Mouse (Mus musculus): ENCODE data around the gene Il10rb. TPM values are rescaled to one million over a fixed set of nuclear protein-coding genes. Genes with fewer than 3 reads are reported as not detected.
A peak's percentile ranks its signal among the peaks of the same experiment; 100 is the strongest.

Gene Il10rb
- polyA plus RNA-seq, 1 experiment from 2014 or later, result 33.6 TPM

DNA sequence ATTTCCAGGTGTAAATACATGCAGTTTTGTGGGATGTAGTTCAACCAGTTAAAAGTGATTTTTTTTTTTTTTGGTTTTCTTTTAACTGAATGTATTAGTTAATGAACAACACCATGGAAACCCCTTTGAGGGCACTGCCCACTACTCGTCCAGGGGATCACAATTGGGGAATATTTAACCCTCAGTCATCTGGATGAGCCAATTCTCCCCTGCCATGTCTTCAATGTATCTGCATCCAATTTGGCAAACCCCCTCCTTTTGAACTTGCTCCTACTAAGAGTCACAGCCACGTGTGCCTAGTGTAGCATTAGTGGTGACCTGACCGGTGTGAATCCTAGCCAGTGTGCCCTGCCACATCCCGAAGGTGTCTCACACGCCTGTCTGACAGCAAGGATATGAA lies 12.6 kb downstream of the Il10rb start:
- H3K9me3 ChIP-seq (replicated peaks; ENCODE audit: control insufficient read depth, low read length), result no peaks in the 10 kb centered on the region
- no peaks in the 10 kb centered on the region for H3K27me3 ChIP-seq (ENCODE audit: control insufficient read depth, insufficient read depth, low read depth, low read length)
- peaks cover 15% of the 10 kb centered on the region for H3K4me1 ChIP-seq (ENCODE audit: control insufficient read depth, low read depth, low read length)
- H3K36me3 ChIP-seq (ENCODE audit: control insufficient read depth, insufficient read depth), result peaks cover 45% of the 10 kb centered on the region
- WGBS (ENCODE audit: insufficient replicate concordance), result 64% methylated on average over 5 of the region's 5 CpGs
- H3K4me2 ChIP-seq (ENCODE audit: low read depth, low read length), result no peak overlapping the region
- H3K9ac ChIP-seq (ENCODE audit: low read depth, low read length), result no peak overlapping the region
- no peak for ATAC-seq (ENCODE audit: low read depth)
- H3K4me3 ChIP-seq (ENCODE audit: low read depth, low read length), result no peak overlapping the region
- no peak overlapping the region for H3K27ac ChIP-seq (ENCODE audit: low read length)

DNA sequence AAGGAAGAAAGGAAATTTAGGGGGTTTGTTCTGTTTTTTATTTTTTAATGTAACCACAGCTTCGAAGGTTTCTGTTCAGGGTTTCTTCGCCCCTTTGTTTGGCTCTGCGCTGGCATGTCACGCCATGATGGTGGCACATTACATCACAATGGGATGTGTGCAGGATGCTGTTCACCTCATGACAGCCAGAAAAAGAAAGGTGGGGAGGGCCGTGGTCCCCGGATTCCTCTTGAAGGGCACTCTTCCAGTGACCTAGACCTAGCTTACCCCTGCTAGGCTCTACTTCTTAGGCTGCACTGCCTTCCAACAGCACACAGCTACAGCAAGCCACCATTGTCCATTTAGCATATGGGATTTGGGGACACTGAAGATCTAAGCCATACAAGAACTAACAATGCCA lies 19.9 kb downstream of the Il10rb start:
- WGBS (ENCODE audit: insufficient replicate concordance), result 88% methylated on average over 6 of the region's 6 CpGs
- Histone ChIP-seq H3K27ac (ENCODE audit: low read length) (no peak overlapping the region), H3K9ac (ENCODE audit: low read depth, low read length) (no peak overlapping the region), H3K9me3 (replicated peaks; ENCODE audit: control insufficient read depth, low read length) (no peaks in the 10 kb centered on the region), H3K4me1 (ENCODE audit: control insufficient read depth, low read depth, low read length) (no peaks in the 10 kb centered on the region), H3K36me3 (ENCODE audit: control insufficient read depth, insufficient read depth) (peaks cover 41% of the 10 kb centered on the region), H3K4me3 (ENCODE audit: low read depth, low read length) (no peak overlapping the region), H3K4me2 (ENCODE audit: low read depth, low read length) (no peak overlapping the region), H3K27me3 (ENCODE audit: control insufficient read depth, insufficient read depth, low read depth, low read length) (no peaks in the 10 kb centered on the region)
- ATAC-seq (ENCODE audit: low read depth), result no peak

DNA sequence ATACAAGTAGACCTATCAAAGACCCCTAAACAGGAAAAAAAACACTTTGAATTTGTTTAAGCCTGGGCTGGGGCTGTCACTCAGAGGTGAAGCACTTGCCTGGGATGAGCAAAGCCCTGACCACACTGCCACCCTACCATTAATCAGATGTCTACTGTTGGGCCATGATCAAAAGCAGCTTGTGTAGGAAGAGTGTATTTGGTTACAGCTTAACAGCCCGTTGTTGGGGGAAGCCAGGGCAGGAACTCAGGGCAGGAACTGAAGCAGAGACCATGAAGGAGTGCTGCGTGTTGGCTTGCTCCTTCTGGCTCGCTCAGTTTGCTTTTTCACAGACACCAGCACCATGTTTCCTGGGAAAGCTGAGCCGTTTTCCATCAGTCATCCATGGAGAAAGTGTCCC lies 20.6 kb downstream of the Il10rb start:
- no peaks in the 10 kb centered on the region for H3K27me3 ChIP-seq (ENCODE audit: control insufficient read depth, insufficient read depth, low read depth, low read length)
- no peaks in the 10 kb centered on the region for H3K9me3 ChIP-seq (replicated peaks; ENCODE audit: control insufficient read depth, low read length)
- H3K27ac ChIP-seq (ENCODE audit: low read length), result no peak overlapping the region
- peaks cover 38% of the 10 kb centered on the region for H3K36me3 ChIP-seq (ENCODE audit: control insufficient read depth, insufficient read depth)
- ATAC-seq (ENCODE audit: low read depth), result no peak
- no peak overlapping the region for H3K9ac ChIP-seq (ENCODE audit: low read depth, low read length)
- no peak overlapping the region for H3K4me3 ChIP-seq (ENCODE audit: low read depth, low read length)
- H3K4me1 ChIP-seq (ENCODE audit: control insufficient read depth, low read depth, low read length), result no peaks in the 10 kb centered on the region
- 69% methylated on average over 4 of the region's 4 CpGs for WGBS (ENCODE audit: insufficient replicate concordance)
- no peak overlapping the region for H3K4me2 ChIP-seq (ENCODE audit: low read depth, low read length)

DNA sequence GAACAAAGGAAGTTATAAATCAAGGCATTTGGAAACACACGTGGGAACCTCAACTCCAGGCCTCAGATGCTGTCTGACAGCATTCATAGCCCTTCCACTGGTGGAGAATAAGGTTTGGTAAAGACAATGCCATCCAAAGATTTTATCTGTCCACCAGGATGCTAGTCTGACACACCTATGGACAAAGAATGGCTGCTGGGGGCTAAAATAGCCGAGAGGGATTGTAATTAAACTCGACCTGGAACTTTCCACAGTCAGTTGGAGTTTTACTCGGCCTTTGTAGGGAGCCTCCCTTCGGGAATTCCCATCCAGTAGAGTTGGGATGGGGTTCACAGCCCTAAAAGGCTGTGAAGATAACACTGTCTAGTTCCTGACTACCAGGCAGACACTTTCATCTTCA lies 21.5 kb downstream of the Il10rb start:
- no peak overlapping the region for H3K9ac ChIP-seq (ENCODE audit: low read depth, low read length)
- 71% methylated on average over 5 of the region's 5 CpGs for WGBS (ENCODE audit: insufficient replicate concordance)
- peaks cover 32% of the 10 kb centered on the region for H3K36me3 ChIP-seq (ENCODE audit: control insufficient read depth, insufficient read depth)
- H3K27me3 ChIP-seq (ENCODE audit: control insufficient read depth, insufficient read depth, low read depth, low read length), result no peaks in the 10 kb centered on the region
- no peak overlapping the region for H3K4me3 ChIP-seq (ENCODE audit: low read depth, low read length)
- no peak overlapping the region for H3K27ac ChIP-seq (ENCODE audit: low read length)
- no peaks in the 10 kb centered on the region for H3K9me3 ChIP-seq (replicated peaks; ENCODE audit: control insufficient read depth, low read length)
- no peak for ATAC-seq (ENCODE audit: low read depth)
- no peaks in the 10 kb centered on the region for H3K4me1 ChIP-seq (ENCODE audit: control insufficient read depth, low read depth, low read length)
- H3K4me2 ChIP-seq (ENCODE audit: low read depth, low read length), result no peak overlapping the region

DNA sequence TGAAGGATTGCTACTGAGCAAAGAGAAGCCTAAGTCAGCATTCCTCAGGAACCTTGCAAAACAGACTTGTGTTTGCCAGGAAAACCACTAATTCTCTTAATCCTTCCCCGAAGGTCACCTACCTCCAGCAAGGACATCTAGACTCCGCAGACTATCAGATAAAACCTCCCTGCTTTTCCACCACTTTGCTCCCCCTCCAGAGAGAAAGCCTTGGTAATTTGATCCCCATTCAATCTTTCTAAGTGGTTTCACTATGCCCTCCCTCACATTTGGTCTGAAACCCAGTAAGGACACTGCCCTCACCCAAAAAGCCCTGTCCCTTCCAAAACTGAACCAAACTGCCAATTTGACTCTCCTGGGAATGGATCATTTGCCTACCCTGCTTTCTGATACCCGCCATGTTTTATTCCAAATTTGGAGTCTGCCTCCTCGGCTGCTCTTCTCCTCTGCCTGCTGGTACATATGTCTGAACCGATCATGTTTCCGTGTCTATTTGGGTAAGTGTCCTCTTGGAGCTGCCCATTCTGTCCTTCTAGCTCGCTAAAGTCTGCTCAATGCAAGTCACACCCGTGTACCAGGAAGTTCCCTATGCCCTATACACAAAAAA lies 22.4 kb downstream of the Il10rb start:
- Histone ChIP-seq H3K4me2 (ENCODE audit: low read depth, low read length) (no peak overlapping the region), H3K4me1 (ENCODE audit: control insufficient read depth, low read depth, low read length) (peaks cover 7% of the 10 kb centered on the region), H3K36me3 (ENCODE audit: control insufficient read depth, insufficient read depth) (peaks cover 32% of the 10 kb centered on the region), H3K27me3 (ENCODE audit: control insufficient read depth, insufficient read depth, low read depth, low read length) (no peaks in the 10 kb centered on the region), H3K27ac (ENCODE audit: low read length) (no peak overlapping the region), H3K9ac (ENCODE audit: low read depth, low read length) (no peak overlapping the region), H3K9me3 (replicated peaks; ENCODE audit: control insufficient read depth, low read length) (no peaks in the 10 kb centered on the region), H3K4me3 (ENCODE audit: low read depth, low read length) (no peak overlapping the region)
- 82% methylated on average over 8 of the region's 8 CpGs for WGBS (ENCODE audit: insufficient replicate concordance)
- ATAC-seq (ENCODE audit: low read depth), result no peak

DNA sequence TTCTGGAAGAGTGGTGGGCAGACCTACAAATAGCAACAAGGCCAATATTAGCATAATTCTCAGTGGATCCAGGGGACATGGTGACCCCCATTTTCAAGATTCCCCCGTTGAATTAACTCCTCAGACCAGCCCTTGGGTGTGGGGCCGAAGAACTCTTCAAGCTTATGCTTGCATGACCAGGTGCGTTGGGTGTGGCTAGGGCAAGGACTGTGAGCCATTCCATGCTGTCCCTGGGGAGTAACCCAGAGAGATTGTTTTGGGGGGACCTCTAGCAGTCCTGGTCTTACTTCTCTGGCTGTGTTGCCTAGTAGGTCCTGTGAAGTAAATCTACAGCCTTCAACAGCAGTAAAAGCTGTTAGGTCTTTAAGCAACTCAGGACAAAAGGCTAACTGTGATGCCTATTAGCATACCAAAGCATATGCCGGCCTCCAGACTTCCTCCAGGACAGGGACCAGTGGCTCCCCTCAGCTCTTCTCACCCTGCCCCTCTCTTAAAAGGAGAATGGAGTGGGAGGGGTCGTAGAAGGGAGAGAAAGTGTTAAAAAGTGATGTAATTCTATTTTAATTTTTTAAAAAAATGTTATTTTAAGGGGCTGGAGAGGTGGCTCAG lies 26.9 kb downstream of the Il10rb start:
- no peaks in the 10 kb centered on the region for H3K27me3 ChIP-seq (ENCODE audit: control insufficient read depth, insufficient read depth, low read depth, low read length)
- no peaks in the 10 kb centered on the region for H3K9me3 ChIP-seq (replicated peaks; ENCODE audit: control insufficient read depth, low read length)
- WGBS (ENCODE audit: insufficient replicate concordance), result 53% methylated on average over 5 of the region's 5 CpGs
- no peaks in the 10 kb centered on the region for H3K36me3 ChIP-seq (ENCODE audit: control insufficient read depth, insufficient read depth)
- H3K4me3 ChIP-seq (ENCODE audit: low read depth, low read length), result no peak overlapping the region
- no peak overlapping the region for H3K9ac ChIP-seq (ENCODE audit: low read depth, low read length)
- H3K27ac ChIP-seq (ENCODE audit: low read length), result peak overlapping the region; percentile 42; the same call in 1 of the 2 replicates
- peaks cover 20% of the 10 kb centered on the region for H3K4me1 ChIP-seq (ENCODE audit: control insufficient read depth, low read depth, low read length)
- no peak overlapping the region for H3K4me2 ChIP-seq (ENCODE audit: low read depth, low read length)
- ATAC-seq (ENCODE audit: low read depth), result no peak

DNA sequence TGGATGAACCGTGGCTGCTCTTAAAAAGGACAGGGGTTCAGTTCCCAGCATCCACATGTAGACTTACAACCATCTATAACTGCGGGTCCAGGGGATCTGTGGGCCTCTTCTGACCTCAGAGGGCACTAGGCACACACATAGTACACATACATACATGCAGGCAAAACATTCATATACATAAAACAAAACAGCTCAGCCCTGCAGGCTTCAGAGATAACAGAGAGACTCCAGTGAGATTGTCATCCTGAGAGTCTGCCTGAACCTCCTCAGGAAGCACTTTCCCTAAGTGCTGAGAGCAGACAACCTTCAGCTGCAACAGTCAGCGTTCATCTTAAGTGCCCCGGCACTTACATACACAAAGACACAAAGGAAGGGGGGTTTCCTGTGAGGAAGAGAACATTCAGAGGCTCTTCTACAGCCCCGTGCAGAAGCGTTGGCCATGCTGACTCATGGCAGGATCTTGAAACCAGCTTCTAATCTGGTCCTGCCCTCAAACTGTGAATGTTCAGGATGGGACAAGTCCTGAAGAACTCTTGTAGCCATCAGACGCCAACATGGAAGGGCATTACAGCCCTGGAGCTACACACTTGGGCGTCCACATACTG lies 27.5 kb downstream of the Il10rb start:
- peak; percentile 71 for ATAC-seq (ENCODE audit: low read depth)
- Histone ChIP-seq H3K9ac (ENCODE audit: low read depth, low read length) (peak overlapping the region; percentile 29; the same call in 1 of the 2 replicates), H3K27me3 (ENCODE audit: control insufficient read depth, insufficient read depth, low read depth, low read length) (no peaks in the 10 kb centered on the region), H3K4me1 (ENCODE audit: control insufficient read depth, low read depth, low read length) (peaks cover 24% of the 10 kb centered on the region), H3K9me3 (replicated peaks; ENCODE audit: control insufficient read depth, low read length) (no peaks in the 10 kb centered on the region), H3K4me2 (ENCODE audit: low read depth, low read length) (no peak overlapping the region), H3K27ac (ENCODE audit: low read length) (peak overlapping the region; percentile 42), H3K36me3 (ENCODE audit: control insufficient read depth, insufficient read depth) (no peaks in the 10 kb centered on the region), H3K4me3 (ENCODE audit: low read depth, low read length) (no peak overlapping the region)
- 29% methylated on average over 8 of the region's 8 CpGs for WGBS (ENCODE audit: insufficient replicate concordance)

DNA sequence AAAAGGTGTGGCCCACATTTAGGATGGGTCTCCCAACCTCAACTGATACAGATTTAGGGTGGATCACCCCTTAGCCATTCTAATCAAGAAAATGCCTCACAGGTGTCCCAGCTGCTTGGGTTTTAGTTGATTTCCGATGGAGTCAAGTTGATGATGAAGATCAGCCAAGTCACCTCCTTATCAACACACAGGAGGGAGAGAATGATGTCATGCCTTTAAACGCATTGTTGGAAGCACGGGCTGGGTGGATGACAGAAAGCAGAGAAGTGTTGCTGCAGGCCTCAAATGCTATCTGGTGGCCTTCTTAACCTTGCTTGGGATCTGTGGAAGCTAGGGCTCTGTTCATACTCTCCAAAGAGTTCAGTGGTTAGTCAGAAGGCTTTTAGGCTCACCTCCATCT lies 28.2 kb downstream of the Il10rb start:
- Histone ChIP-seq H3K9me3 (replicated peaks; ENCODE audit: control insufficient read depth, low read length) (no peaks in the 10 kb centered on the region), H3K4me2 (ENCODE audit: low read depth, low read length) (no peak overlapping the region), H3K36me3 (ENCODE audit: control insufficient read depth, insufficient read depth) (no peaks in the 10 kb centered on the region), H3K9ac (ENCODE audit: low read depth, low read length) (no peak overlapping the region), H3K4me3 (ENCODE audit: low read depth, low read length) (no peak overlapping the region), H3K27me3 (ENCODE audit: control insufficient read depth, insufficient read depth, low read depth, low read length) (no peaks in the 10 kb centered on the region), H3K27ac (ENCODE audit: low read length) (peak overlapping the region; percentile 42), H3K4me1 (ENCODE audit: control insufficient read depth, low read depth, low read length) (peaks cover 29% of the 10 kb centered on the region)
- ATAC-seq (ENCODE audit: low read depth), result no peak
- WGBS (ENCODE audit: insufficient replicate concordance), result 41% methylated on average over 3 of the region's 3 CpGs

DNA sequence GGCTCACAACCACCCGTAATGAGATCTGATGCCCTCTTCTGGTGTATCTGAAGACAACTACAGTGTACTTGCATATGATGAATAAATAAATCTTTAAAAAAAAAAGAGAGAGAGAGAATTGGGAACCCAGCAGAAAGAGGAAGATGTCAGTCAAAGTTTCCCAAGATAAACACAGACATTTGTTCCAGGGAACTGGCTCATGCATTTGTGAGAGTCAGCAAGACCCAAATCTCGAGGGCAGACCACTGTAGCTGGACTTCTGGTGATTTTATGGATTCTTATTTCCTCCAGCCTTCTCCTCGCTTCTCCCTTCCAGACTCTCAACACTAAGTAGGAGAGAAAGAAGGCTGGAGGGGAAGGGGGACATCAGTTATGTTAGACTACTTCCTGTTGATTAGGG lies 32.1 kb downstream of the Il10rb start:
- Histone ChIP-seq H3K9me3 (replicated peaks; ENCODE audit: control insufficient read depth, low read length) (no peaks in the 10 kb centered on the region), H3K4me2 (ENCODE audit: low read depth, low read length) (no peak overlapping the region), H3K9ac (ENCODE audit: low read depth, low read length) (no peak overlapping the region), H3K27ac (ENCODE audit: low read length) (peak overlapping the region; percentile 73), H3K27me3 (ENCODE audit: control insufficient read depth, insufficient read depth, low read depth, low read length) (no peaks in the 10 kb centered on the region), H3K36me3 (ENCODE audit: control insufficient read depth, insufficient read depth) (no peaks in the 10 kb centered on the region), H3K4me3 (ENCODE audit: low read depth, low read length) (no peak overlapping the region), H3K4me1 (ENCODE audit: control insufficient read depth, low read depth, low read length) (peaks cover 53% of the 10 kb centered on the region)
- 42% methylated on average over 3 of the region's 3 CpGs for WGBS (ENCODE audit: insufficient replicate concordance)
- ATAC-seq (ENCODE audit: low read depth), result no peak

Measured in liver, embryonic 16.5 days (tissue).